Mouse (Mus musculus) olfactory bulb, adult 2 months (tissue): ENCODE results near the gene Ccdc148.

Experiments
- CTCF ChIP-seq: fragments of 200-500 bp; IDR thresholded peaks from 2 replicates; pipeline ENCODE4 v1.5.1; 2012; ENCODE audit warnings: low read depth, mild to moderate bottlenecking, low read length, moderate library complexity; ENCODE audit not compliant: insufficient read depth
- POLR2A ChIP-seq: fragments of 200-500 bp; IDR thresholded peaks from 2 replicates; pipeline ENCODE4 v1.6.1; 2012; ENCODE audit warnings: mild to moderate bottlenecking, low read depth, low read length, moderate library complexity; ENCODE audit not compliant: insufficient read depth

- TF ChIP-seq CTCF = no peak
- no peak for TF ChIP-seq POLR2A
These were observed 316.0 kb downstream of the Ccdc148 start for GRCm38 (mm10) chr2:58844499-58844898.
